Mouse (Mus musculus): ENCODE results near the gene Rhoa. TPM values are rescaled to one million over a fixed set of nuclear protein-coding genes. Genes with fewer than 3 reads are reported as not detected.
A peak's percentile ranks its signal among the peaks of the same experiment; 100 is the strongest.

The Rhoa gene
- polyA plus RNA-seq, 2 experiments, result 240 to 326 TPM

- no peak for TF ChIP-seq POLR2A (IDR thresholded peaks at IDR 0.05; ENCODE audit: borderline replicate concordance, extremely low read depth, insufficient read depth, insufficient read length)
- H3K9me3 ChIP-seq (ENCODE audit: control insufficient read depth, low read length), result no peaks in the 10 kb centered on the region
- H3K9ac ChIP-seq (ENCODE audit: low read depth, low read length, severe bottlenecking), result no peak overlapping the region
- H3K4me3 ChIP-seq (replicated peaks; ENCODE audit: low read length), result no peak overlapping the region
- no peak for DNase-seq (ENCODE audit: low spot score)
- H3K4me2 ChIP-seq (replicated peaks; ENCODE audit: low read depth, low read length, severe bottlenecking), result no peak overlapping the region
- H3K36me3 ChIP-seq (ENCODE audit: control insufficient read depth, insufficient read depth, low read length), result peaks cover 7% of the 10 kb centered on the region
- H3K27ac ChIP-seq (replicated peaks; ENCODE audit: low read depth, low read length), result no peak overlapping the region
- no peak for ATAC-seq (ENCODE audit: low FRiP score, low read depth)
- peaks cover 16% of the 10 kb centered on the region for H3K4me1 ChIP-seq (ENCODE audit: control insufficient read depth, insufficient read depth, low read length)
- H3K27me3 ChIP-seq (ENCODE audit: control insufficient read depth, insufficient read depth, low read length), result no peaks in the 10 kb centered on the region
These were observed 35.9 kb downstream of the Rhoa start for GRCm38 (mm10) chr9:108341801-108342200.

GRCm38 (mm10) chr9:108342301-108342831 is 36.4 kb downstream of the Rhoa start:
- H3K9me3 ChIP-seq (ENCODE audit: control insufficient read depth, low read length), result no peaks in the 10 kb centered on the region
- H3K4me2 ChIP-seq (replicated peaks; ENCODE audit: low read depth, low read length, severe bottlenecking), result no peak overlapping the region
- peaks cover 7% of the 10 kb centered on the region for H3K36me3 ChIP-seq (ENCODE audit: control insufficient read depth, insufficient read depth, low read length)
- H3K4me1 ChIP-seq (ENCODE audit: control insufficient read depth, insufficient read depth, low read length), result peaks cover 16% of the 10 kb centered on the region
- H3K9ac ChIP-seq (ENCODE audit: low read depth, low read length, severe bottlenecking), result no peak overlapping the region
- no peak for DNase-seq (ENCODE audit: low spot score)
- TF ChIP-seq POLR2A (IDR thresholded peaks at IDR 0.05; ENCODE audit: borderline replicate concordance, extremely low read depth, insufficient read depth, insufficient read length), result no peak
- no peak for ATAC-seq (ENCODE audit: low FRiP score, low read depth)
- no peak overlapping the region for H3K27ac ChIP-seq (replicated peaks; ENCODE audit: low read depth, low read length)
- H3K27me3 ChIP-seq (ENCODE audit: control insufficient read depth, insufficient read depth, low read length), result no peaks in the 10 kb centered on the region
- no peak overlapping the region for H3K4me3 ChIP-seq (replicated peaks; ENCODE audit: low read length)
- 21% methylated on average over 5 of the region's 5 CpGs for WGBS

- DNase-seq (ENCODE audit: low spot score), result no peak
- Histone ChIP-seq H3K9me3 (ENCODE audit: control insufficient read depth, low read length) (no peaks in the 10 kb centered on the region), H3K4me2 (replicated peaks; ENCODE audit: low read depth, low read length, severe bottlenecking) (no peak overlapping the region), H3K4me3 (replicated peaks; ENCODE audit: low read length) (no peak overlapping the region), H3K9ac (ENCODE audit: low read depth, low read length, severe bottlenecking) (no peak overlapping the region), H3K27ac (replicated peaks; ENCODE audit: low read depth, low read length) (no peak overlapping the region), H3K36me3 (ENCODE audit: control insufficient read depth, insufficient read depth, low read length) (no peaks in the 10 kb centered on the region), H3K27me3 (ENCODE audit: control insufficient read depth, insufficient read depth, low read length) (no peaks in the 10 kb centered on the region), H3K4me1 (ENCODE audit: control insufficient read depth, insufficient read depth, low read length) (peaks cover 15% of the 10 kb centered on the region)
- TF ChIP-seq POLR2A (IDR thresholded peaks at IDR 0.05; ENCODE audit: borderline replicate concordance, extremely low read depth, insufficient read depth, insufficient read length), result no peak
- WGBS, result 80% methylated on average over 3 of the region's 3 CpGs
- no peak for ATAC-seq (ENCODE audit: low FRiP score, low read depth)
These were observed 37.4 kb downstream of the Rhoa start for GRCm38 (mm10) chr9:108343331-108343730.

- ATAC-seq (ENCODE audit: low FRiP score, low read depth) (no peak), DNase-seq (ENCODE audit: low spot score) (no peak)
- H3K4me2 ChIP-seq (replicated peaks; ENCODE audit: low read depth, low read length, severe bottlenecking), result no peak overlapping the region
- TF ChIP-seq POLR2A (IDR thresholded peaks at IDR 0.05; ENCODE audit: borderline replicate concordance, extremely low read depth, insufficient read depth, insufficient read length), result no peak
- peaks cover 16% of the 10 kb centered on the region for H3K4me1 ChIP-seq (ENCODE audit: control insufficient read depth, insufficient read depth, low read length)
- no peak overlapping the region for H3K27ac ChIP-seq (replicated peaks; ENCODE audit: low read depth, low read length)
- 100% methylated on average over 1 of the region's 1 CpGs for WGBS
- H3K27me3 ChIP-seq (ENCODE audit: control insufficient read depth, insufficient read depth, low read length), result no peaks in the 10 kb centered on the region
- H3K9ac ChIP-seq (ENCODE audit: low read depth, low read length, severe bottlenecking), result no peak overlapping the region
- H3K36me3 ChIP-seq (ENCODE audit: control insufficient read depth, insufficient read depth, low read length), result no peaks in the 10 kb centered on the region
- H3K9me3 ChIP-seq (ENCODE audit: control insufficient read depth, low read length), result no peaks in the 10 kb centered on the region
- H3K4me3 ChIP-seq (replicated peaks; ENCODE audit: low read length), result no peak overlapping the region
These were observed 37.9 kb downstream of the Rhoa start for GRCm38 (mm10) chr9:108343835-108344234.

- H3K4me3 ChIP-seq (replicated peaks; ENCODE audit: low read length), result no peak overlapping the region
- 87% methylated on average over 4 of the region's 4 CpGs for WGBS
- no peaks in the 10 kb centered on the region for H3K9me3 ChIP-seq (ENCODE audit: control insufficient read depth, low read length)
- no peak for TF ChIP-seq POLR2A (IDR thresholded peaks at IDR 0.05; ENCODE audit: borderline replicate concordance, extremely low read depth, insufficient read depth, insufficient read length)
- no peak for DNase-seq (ENCODE audit: low spot score)
- H3K27ac ChIP-seq (replicated peaks; ENCODE audit: low read depth, low read length), result no peak overlapping the region
- H3K4me2 ChIP-seq (replicated peaks; ENCODE audit: low read depth, low read length, severe bottlenecking), result no peak overlapping the region
- H3K4me1 ChIP-seq (ENCODE audit: control insufficient read depth, insufficient read depth, low read length), result peaks cover 18% of the 10 kb centered on the region
- ATAC-seq (ENCODE audit: low FRiP score, low read depth), result no peak
- no peaks in the 10 kb centered on the region for H3K27me3 ChIP-seq (ENCODE audit: control insufficient read depth, insufficient read depth, low read length)
- H3K9ac ChIP-seq (ENCODE audit: low read depth, low read length, severe bottlenecking), result no peak overlapping the region
- H3K36me3 ChIP-seq (ENCODE audit: control insufficient read depth, insufficient read depth, low read length), result peaks cover 3% of the 10 kb centered on the region; the same call in 1 of the 2 replicates
These were observed 38.5 kb downstream of the Rhoa start for GRCm38 (mm10) chr9:108344471-108344870.

GRCm38 (mm10) chr9:108347024-108347423 is 41.1 kb downstream of the Rhoa start:
- TF ChIP-seq POLR2A (IDR thresholded peaks at IDR 0.05; ENCODE audit: borderline replicate concordance, extremely low read depth, insufficient read depth, insufficient read length), result no peak
- H3K27ac ChIP-seq (replicated peaks; ENCODE audit: low read depth, low read length), result peak overlapping the region; percentile 96
- peak overlapping the region; percentile 92 for H3K4me3 ChIP-seq (replicated peaks; ENCODE audit: low read length)
- peak overlapping the region; percentile 75 for H3K4me2 ChIP-seq (replicated peaks; ENCODE audit: low read depth, low read length, severe bottlenecking)
- H3K4me1 ChIP-seq (ENCODE audit: control insufficient read depth, insufficient read depth, low read length), result peaks cover 7% of the 10 kb centered on the region
- DNase-seq (ENCODE audit: low spot score), result no peak
- H3K27me3 ChIP-seq (ENCODE audit: control insufficient read depth, insufficient read depth, low read length), result no peaks in the 10 kb centered on the region
- peaks cover 27% of the 10 kb centered on the region for H3K36me3 ChIP-seq (ENCODE audit: control insufficient read depth, insufficient read depth, low read length)
- WGBS, result 4% methylated on average over 11 of the region's 11 CpGs
- H3K9ac ChIP-seq (ENCODE audit: low read depth, low read length, severe bottlenecking), result peak overlapping the region; percentile 87
- no peaks in the 10 kb centered on the region for H3K9me3 ChIP-seq (ENCODE audit: control insufficient read depth, low read length)
- ATAC-seq (ENCODE audit: low FRiP score, low read depth), result no peak
